Mouse (Mus musculus) CD4-positive helper T cell, adult 2 months (primary cell): ENCODE measurements around the gene Zfp619.
"Not testable (repeated sequence)": the region's sequence is repeated elsewhere in the genome, so short reads cannot be mapped to it uniquely, and the experiment has no call there.

Experiments used
- DNase-seq: peaks from one replicate; pipeline ENCODE4 v3.0.0-alpha.2; 2012; ENCODE audit warnings: low read depth, missing footprints, low spot score

Gene Zfp619

DNA sequence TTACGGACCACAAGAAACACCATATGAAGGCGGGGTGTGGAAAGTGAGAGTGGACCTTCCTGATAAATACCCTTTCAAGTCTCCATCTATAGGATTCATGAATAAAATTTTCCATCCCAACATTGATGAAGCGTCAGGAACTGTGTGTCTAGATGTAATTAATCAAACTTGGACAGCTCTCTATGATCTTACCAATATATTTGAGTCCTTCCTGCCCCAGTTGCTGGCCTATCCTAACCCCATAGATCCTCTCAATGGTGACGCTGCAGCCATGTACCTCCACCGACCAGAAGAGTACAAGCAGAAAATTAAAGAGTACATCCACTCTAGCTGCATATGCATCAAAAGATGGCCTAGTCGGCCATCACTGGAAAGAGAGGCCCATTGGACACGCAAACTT is 71.5 kb downstream of the Zfp619 start:
- DNase-seq = not testable (repeated sequence)
